Mouse (Mus musculus): ENCODE data around the gene Prl3c1. TPM values are rescaled to one million over a fixed set of nuclear protein-coding genes. Genes with fewer than 3 reads are reported as not detected.
"Not testable (repeated sequence)": the region's sequence is repeated elsewhere in the genome, so short reads cannot be mapped to it uniquely, and the experiment has no call there.

The Prl3c1 gene
- not detected for total RNA-seq (2021)
- long read RNA-seq, experiment 1: 0 reads
- long read RNA-seq, experiment 2: 0 reads

DNA sequence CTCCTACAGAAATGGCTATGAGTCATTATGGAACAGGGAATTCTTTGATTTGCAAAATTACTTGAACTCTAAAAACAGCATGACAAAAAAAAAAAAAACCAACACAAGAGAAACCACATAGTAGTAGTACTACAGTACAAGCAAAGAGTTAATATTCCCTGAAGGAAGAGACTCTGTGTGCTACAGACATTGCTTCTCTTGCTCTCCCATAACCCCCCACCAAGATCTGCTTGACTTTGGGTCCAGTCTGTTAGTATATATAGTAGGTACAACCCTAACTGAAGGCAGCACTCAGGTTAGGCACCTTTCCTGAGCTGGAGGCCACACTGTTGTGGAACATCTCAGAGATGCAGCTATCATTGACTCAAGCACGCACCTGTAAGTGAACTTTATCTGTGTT lies at the start of gene Prl3c1:
Gene Prl3c1 (plus strand): TSS at position 301 of the 400 bp plus-strand sequence.
- no peak for DNase-seq
- intact Hi-C loops (cut with DNase I): no loop called here

DNA sequence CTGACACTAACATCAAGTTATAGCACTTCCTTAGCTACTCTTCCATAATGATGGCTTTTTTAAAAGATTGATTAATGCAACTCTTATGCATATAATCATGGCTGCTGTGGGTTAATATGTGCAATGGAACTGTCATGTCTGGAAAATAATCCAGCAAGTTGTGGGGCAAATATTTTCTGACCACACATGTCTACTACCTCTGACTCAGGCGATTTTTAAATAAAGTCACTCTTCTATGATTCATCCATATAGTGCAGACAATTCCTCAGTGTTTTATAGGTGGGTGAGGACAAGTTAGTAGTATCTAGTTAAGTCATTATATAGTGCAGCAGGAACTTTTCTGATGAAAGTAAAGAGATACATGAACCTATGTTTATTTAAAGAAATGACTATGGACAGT lies 48.2 kb upstream of the Prl3c1 start:
- intact Hi-C loops (cut with DNase I): no loop called here
- DNase-seq: no peak

DNA sequence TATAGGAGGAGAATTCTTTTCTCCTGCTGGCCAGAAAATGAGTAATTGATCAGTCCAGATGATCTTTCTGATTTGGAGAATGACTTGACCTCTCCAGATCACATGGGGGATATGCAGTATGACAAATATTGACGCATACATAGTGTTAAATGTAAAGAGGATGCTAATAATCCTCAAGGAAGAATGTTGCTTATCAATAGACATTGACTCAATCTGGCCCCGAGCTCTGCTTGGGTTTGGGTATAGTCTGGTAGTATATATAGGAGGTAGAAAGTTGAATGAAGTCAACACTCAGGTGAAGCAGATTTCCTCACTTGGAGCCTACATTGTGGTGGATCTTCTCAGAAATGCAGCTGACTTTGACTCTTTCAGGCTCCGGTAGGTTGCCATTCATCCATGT lies 40.0 kb upstream of the Prl3c1 start, which contains the start of gene Prl3d3:
Gene Prl3d3 (plus strand): TSS at position 301 of the 400 bp plus-strand sequence.
- intact Hi-C loops (cut with DNase I); DNase-seq: not testable (repeated sequence)

DNA sequence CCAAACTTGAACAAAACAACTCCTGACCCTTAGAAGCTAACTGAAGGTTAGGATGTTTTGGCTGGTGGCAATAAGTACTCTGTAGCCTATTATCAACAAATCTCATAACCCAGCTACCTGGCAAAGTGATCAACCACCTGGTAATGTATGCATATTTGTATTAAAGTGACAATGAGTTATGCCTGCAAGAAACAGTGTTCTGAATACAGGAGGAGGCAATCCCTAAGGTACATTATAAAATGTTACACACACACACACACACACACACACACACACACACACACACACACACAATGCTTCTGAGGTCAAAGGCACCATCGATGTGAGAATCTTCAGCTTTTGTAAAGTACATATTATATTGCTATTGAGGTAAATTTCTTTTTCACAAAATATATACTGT lies 45.1 kb downstream of the Prl3c1 start, which contains the start of gene Prl3b1:
Gene Prl3b1 (plus strand): TSS at position 301 of the 400 bp plus-strand sequence.
- intact Hi-C loops (cut with DNase I): no loop called here
- no peak for DNase-seq

Other genes with a start within 250 kb of the Prl3c1 start
- gene Prl, start 139.1 kb upstream of the Prl3c1 start, total RNA-seq (2021): not detected
- gene Prl3d1, start 102.5 kb upstream of the Prl3c1 start, total RNA-seq (2021): not detected
- gene Prl3d2, start 75.0 kb upstream of the Prl3c1 start, total RNA-seq (2021): not detected
- gene Prl3d3, start 39.9 kb upstream of the Prl3c1 start, total RNA-seq (2021): not detected
- gene Prl3b1, start 45.2 kb downstream of the Prl3c1 start, total RNA-seq (2021): not detected
- not detected for gene Prl3a1, start 62.8 kb downstream of the Prl3c1 start, total RNA-seq (2021)
- gene Prl6a1, start 116.0 kb downstream of the Prl3c1 start, total RNA-seq (2021): not detected
- not detected for gene Prl8a2, start 149.0 kb downstream of the Prl3c1 start, total RNA-seq (2021)
- not detected for gene Prl2b1, start 194.2 kb downstream of the Prl3c1 start, total RNA-seq (2021)
- not detected for gene Prl8a6, start 242.0 kb downstream of the Prl3c1 start, total RNA-seq (2021)